Mouse (Mus musculus): ENCODE data around the gene Ttc39a. TPM values are rescaled to one million over a fixed set of nuclear protein-coding genes. Genes with fewer than 3 reads are reported as not detected.
A peak's percentile ranks its signal among the peaks of the same experiment; 100 is the strongest.
"Not testable (repeated sequence)": the region's sequence is repeated elsewhere in the genome, so short reads cannot be mapped to it uniquely, and the experiment has no call there.

Gene Ttc39a
- polyA plus RNA-seq, 1 experiment from 2014 or later = 19.8 TPM

- peak overlapping the region; percentile 66 for H3K4me3 ChIP-seq (ENCODE audit: low read length)
- H3K9ac ChIP-seq (ENCODE audit: low read depth, low read length); H3K36me3 ChIP-seq (ENCODE audit: control insufficient read depth, insufficient read depth, low read length); H3K27ac ChIP-seq (ENCODE audit: low read length); ATAC-seq; H3K27me3 ChIP-seq (replicated peaks; ENCODE audit: control insufficient read depth, insufficient read depth, low read length); H3K9me3 ChIP-seq (ENCODE audit: control insufficient read depth, low read length): not testable (repeated sequence)
- peak overlapping the region; percentile 98 for H3K4me2 ChIP-seq (ENCODE audit: low read depth, low read length)
- WGBS = 94% methylated on average over 3 of the region's 3 CpGs
- H3K4me1 ChIP-seq (ENCODE audit: control insufficient read depth, insufficient read depth, low read length) = peaks cover 12% of the 10 kb centered on the region; the same call in 1 of the 2 replicates
Measured at GRCm38 (mm10) chr4:109404908-109405307, 1.5 kb upstream of the Ttc39a start.

- Histone ChIP-seq H3K4me3 (ENCODE audit: low read length) (peak overlapping the region; percentile 66), H3K27ac (ENCODE audit: low read length) (peak overlapping the region; percentile 87), H3K4me1 (ENCODE audit: control insufficient read depth, insufficient read depth, low read length) (peaks cover 12% of the 10 kb centered on the region; the same call in 1 of the 2 replicates), H3K9me3 (ENCODE audit: control insufficient read depth, low read length) (no peaks in the 10 kb centered on the region), H3K36me3 (ENCODE audit: control insufficient read depth, insufficient read depth, low read length) (no peaks in the 10 kb centered on the region), H3K4me2 (ENCODE audit: low read depth, low read length) (peak overlapping the region; percentile 98), H3K9ac (ENCODE audit: low read depth, low read length) (0 out of 2 replicates have a peak overlapping the region, but pooled peaks have one; percentile 76), H3K27me3 (replicated peaks; ENCODE audit: control insufficient read depth, insufficient read depth, low read length) (no peaks in the 10 kb centered on the region)
- ATAC-seq = no peak
- 58% methylated on average over 8 of the region's 8 CpGs for WGBS
Measured at GRCm38 (mm10) chr4:109405415-109405814, 1.0 kb upstream of the Ttc39a start.

GRCm38 (mm10) chr4:109406054-109406485, 353 bp upstream of the Ttc39a start:
- no peaks in the 10 kb centered on the region for H3K9me3 ChIP-seq (ENCODE audit: control insufficient read depth, low read length)
- H3K36me3 ChIP-seq (ENCODE audit: control insufficient read depth, insufficient read depth, low read length) = no peaks in the 10 kb centered on the region
- H3K9ac ChIP-seq (ENCODE audit: low read depth, low read length) = peak overlapping the region; percentile 76
- H3K4me3 ChIP-seq (ENCODE audit: low read length) = peak overlapping the region; percentile 66
- peak overlapping the region; percentile 98 for H3K4me2 ChIP-seq (ENCODE audit: low read depth, low read length)
- H3K4me1 ChIP-seq (ENCODE audit: control insufficient read depth, insufficient read depth, low read length) = peaks cover 17% of the 10 kb centered on the region
- peak; percentile 91 for ATAC-seq
- 1% methylated on average over 3 of the region's 3 CpGs for WGBS
- H3K27me3 ChIP-seq (replicated peaks; ENCODE audit: control insufficient read depth, insufficient read depth, low read length) = no peaks in the 10 kb centered on the region
- H3K27ac ChIP-seq (ENCODE audit: low read length) = peak overlapping the region; percentile 87

GRCm38 (mm10) chr4:109407176-109407520, 725 bp downstream of the Ttc39a start:
- Histone ChIP-seq H3K9me3 (ENCODE audit: control insufficient read depth, low read length) (no peaks in the 10 kb centered on the region), H3K4me2 (ENCODE audit: low read depth, low read length) (peak overlapping the region; percentile 98), H3K27me3 (replicated peaks; ENCODE audit: control insufficient read depth, insufficient read depth, low read length) (no peaks in the 10 kb centered on the region), H3K4me3 (ENCODE audit: low read length) (peak overlapping the region; percentile 66), H3K4me1 (ENCODE audit: control insufficient read depth, insufficient read depth, low read length) (peaks cover 27% of the 10 kb centered on the region), H3K36me3 (ENCODE audit: control insufficient read depth, insufficient read depth, low read length) (no peaks in the 10 kb centered on the region), H3K9ac (ENCODE audit: low read depth, low read length) (peak overlapping the region; percentile 76), H3K27ac (ENCODE audit: low read length) (peak overlapping the region; percentile 87)
- 2% methylated on average over 24 of the region's 24 CpGs for WGBS
- peak; percentile 10 for ATAC-seq

- no peaks in the 10 kb centered on the region for H3K27me3 ChIP-seq (replicated peaks; ENCODE audit: control insufficient read depth, insufficient read depth, low read length)
- H3K27ac ChIP-seq (ENCODE audit: low read length) = peak overlapping the region; percentile 87
- peaks cover 29% of the 10 kb centered on the region for H3K4me1 ChIP-seq (ENCODE audit: control insufficient read depth, insufficient read depth, low read length)
- peak overlapping the region; percentile 98 for H3K4me2 ChIP-seq (ENCODE audit: low read depth, low read length)
- H3K36me3 ChIP-seq (ENCODE audit: control insufficient read depth, insufficient read depth, low read length) = no peaks in the 10 kb centered on the region
- WGBS = 49% methylated on average over 9 of the region's 9 CpGs
- no peaks in the 10 kb centered on the region for H3K9me3 ChIP-seq (ENCODE audit: control insufficient read depth, low read length)
- ATAC-seq = no peak
- H3K9ac ChIP-seq (ENCODE audit: low read depth, low read length) = peak overlapping the region; percentile 76
- peak overlapping the region; percentile 66 for H3K4me3 ChIP-seq (ENCODE audit: low read length)
Measured at GRCm38 (mm10) chr4:109407701-109408485, 1.5 kb downstream of the Ttc39a start.

- peak; percentile 29 for ATAC-seq
- H3K27ac ChIP-seq (ENCODE audit: low read length) = no peak overlapping the region
- H3K27me3 ChIP-seq (replicated peaks; ENCODE audit: control insufficient read depth, insufficient read depth, low read length) = no peaks in the 10 kb centered on the region
- H3K36me3 ChIP-seq (ENCODE audit: control insufficient read depth, insufficient read depth, low read length) = no peaks in the 10 kb centered on the region
- H3K4me1 ChIP-seq (ENCODE audit: control insufficient read depth, insufficient read depth, low read length) = peaks cover 29% of the 10 kb centered on the region
- peak overlapping the region; percentile 33; the same call in 1 of the 2 replicates for H3K9ac ChIP-seq (ENCODE audit: low read depth, low read length)
- no peaks in the 10 kb centered on the region for H3K9me3 ChIP-seq (ENCODE audit: control insufficient read depth, low read length)
- H3K4me2 ChIP-seq (ENCODE audit: low read depth, low read length) = no peak overlapping the region
- WGBS = 60% methylated on average over 9 of the region's 9 CpGs
- H3K4me3 ChIP-seq (ENCODE audit: low read length) = no peak overlapping the region
Measured at GRCm38 (mm10) chr4:109410681-109411376, 4.4 kb downstream of the Ttc39a start.

- no peaks in the 10 kb centered on the region for H3K36me3 ChIP-seq (ENCODE audit: control insufficient read depth, insufficient read depth, low read length)
- H3K27ac ChIP-seq (ENCODE audit: low read length) = no peak overlapping the region
- peak overlapping the region; percentile 33; the same call in 1 of the 2 replicates for H3K9ac ChIP-seq (ENCODE audit: low read depth, low read length)
- no peaks in the 10 kb centered on the region for H3K9me3 ChIP-seq (ENCODE audit: control insufficient read depth, low read length)
- H3K27me3 ChIP-seq (replicated peaks; ENCODE audit: control insufficient read depth, insufficient read depth, low read length) = no peaks in the 10 kb centered on the region
- H3K4me3 ChIP-seq (ENCODE audit: low read length) = no peak overlapping the region
- H3K4me1 ChIP-seq (ENCODE audit: control insufficient read depth, insufficient read depth, low read length) = peaks cover 28% of the 10 kb centered on the region
- WGBS = 80% methylated on average over 6 of the region's 6 CpGs
- no peak for ATAC-seq
- H3K4me2 ChIP-seq (ENCODE audit: low read depth, low read length) = no peak overlapping the region
Measured at GRCm38 (mm10) chr4:109411377-109411967, 5.0 kb downstream of the Ttc39a start.

- Histone ChIP-seq H3K36me3 (ENCODE audit: control insufficient read depth, insufficient read depth, low read length) (no peaks in the 10 kb centered on the region), H3K4me2 (ENCODE audit: low read depth, low read length) (no peak overlapping the region), H3K4me1 (ENCODE audit: control insufficient read depth, insufficient read depth, low read length) (peaks cover 27% of the 10 kb centered on the region), H3K9ac (ENCODE audit: low read depth, low read length) (no peak overlapping the region), H3K4me3 (ENCODE audit: low read length) (no peak overlapping the region), H3K9me3 (ENCODE audit: control insufficient read depth, low read length) (no peaks in the 10 kb centered on the region), H3K27me3 (replicated peaks; ENCODE audit: control insufficient read depth, insufficient read depth, low read length) (no peaks in the 10 kb centered on the region), H3K27ac (ENCODE audit: low read length) (no peak overlapping the region)
- no peak for ATAC-seq
- WGBS = 87% methylated on average over 5 of the region's 5 CpGs
Measured at GRCm38 (mm10) chr4:109412233-109412632, 5.8 kb downstream of the Ttc39a start.

GRCm38 (mm10) chr4:109417998-109418397, 11.6 kb downstream of the Ttc39a start:
- H3K27me3 ChIP-seq (replicated peaks; ENCODE audit: control insufficient read depth, insufficient read depth, low read length) = no peaks in the 10 kb centered on the region
- no peaks in the 10 kb centered on the region for H3K36me3 ChIP-seq (ENCODE audit: control insufficient read depth, insufficient read depth, low read length)
- no peak overlapping the region for H3K4me3 ChIP-seq (ENCODE audit: low read length)
- H3K27ac ChIP-seq (ENCODE audit: low read length) = no peak overlapping the region
- H3K4me1 ChIP-seq (ENCODE audit: control insufficient read depth, insufficient read depth, low read length) = no peaks in the 10 kb centered on the region
- H3K9me3 ChIP-seq (ENCODE audit: control insufficient read depth, low read length) = no peaks in the 10 kb centered on the region
- no peak overlapping the region for H3K4me2 ChIP-seq (ENCODE audit: low read depth, low read length)
- WGBS = 83% methylated on average over 1 of the region's 1 CpGs
- no peak for ATAC-seq
- H3K9ac ChIP-seq (ENCODE audit: low read depth, low read length) = no peak overlapping the region

All from intestine, embryonic 16.5 days (tissue).